Mouse (Mus musculus) CH12.LX (cell line): ENCODE measurements around the gene Lrch4. TPM values are rescaled to one million over a fixed set of nuclear protein-coding genes. Genes with fewer than 3 reads are reported as not detected.

Source experiments
- DNase-seq: peaks from one replicate; pipeline ENCODE4 v3.0.0-alpha.2; 2013; ENCODE audit errors: extremely low read depth
- H3K27ac ChIP-seq: 2 replicates; pipeline ENCODE4 v1.5.1; 2012; ENCODE audit warnings: low read depth, mild to moderate bottlenecking, control low read depth, moderate library complexity; ENCODE audit not compliant: insufficient read depth
- H3K27me3 ChIP-seq: replicated peaks from 2 replicates; pipeline ENCODE3; 2012; ENCODE audit warnings: inconsistent platforms
- H3K36me3 ChIP-seq, 2 experiments: replicated peaks in 1 of 2; 2 replicates each; pipeline versions ENCODE3 to v1.6.1; 2012; ENCODE audit warnings: inconsistent platforms in 1 of 2, low read length in 1 of 2, mild to moderate bottlenecking in 1 of 2, mixed read lengths in 1 of 2, moderate library complexity in 1 of 2; ENCODE audit not compliant: control insufficient read depth in 1 of 2, insufficient read depth in 1 of 2
- H3K4me1 ChIP-seq, 2 experiments: 2 replicates each; pipeline ENCODE4 v1.6.1; 2012; ENCODE audit warnings: inconsistent platforms in 1 of 2, moderate library complexity in 1 of 2; ENCODE audit not compliant: insufficient read depth in 2 of 2, control insufficient read depth in 1 of 2
- H3K4me2 ChIP-seq: 2 replicates; pipeline ENCODE4 v1.6.1; 2012; ENCODE audit warnings: low read depth, mild to moderate bottlenecking, control low read depth; ENCODE audit not compliant: poor library complexity, insufficient read depth, severe bottlenecking
- H3K4me3 ChIP-seq, 3 experiments: fragments of 150-350 bp in 1 of 3; sonication (generic) in 1 of 3; replicated peaks in 1 of 3; 2 replicates each; pipeline versions ENCODE3 to v1.5.1; 2011 to 2012; ENCODE audit warnings: low read depth in 2 of 3, low read length in 2 of 3, mild to moderate bottlenecking in 2 of 3, moderate library complexity in 2 of 3, control low read depth in 1 of 3, improper control_type of control experiment in 1 of 3, inconsistent platforms in 1 of 3, mixed read lengths in 1 of 3; ENCODE audit not compliant: poor library complexity in 1 of 3
- H3K79me2 ChIP-seq: replicated peaks from 2 replicates; pipeline ENCODE4 v1.6.1; 2012; ENCODE audit warnings: mild to moderate bottlenecking, moderate library complexity; ENCODE audit not compliant: control insufficient read depth, poor library complexity, insufficient read depth, severe bottlenecking; ENCODE audit errors: extremely low read depth
- H3K9ac ChIP-seq: 2 replicates; pipeline ENCODE4 v1.6.1; 2012; ENCODE audit warnings: low read depth, mild to moderate bottlenecking, control low read depth, moderate library complexity; ENCODE audit not compliant: insufficient read depth
- H3K9me3 ChIP-seq: replicated peaks from 2 replicates; pipeline ENCODE3; 2012; ENCODE audit warnings: low read length, inconsistent platforms, mixed read lengths
- CHD1 ChIP-seq: IDR thresholded peaks from 2 replicates; pipeline ENCODE4 v1.6.1; 2012; ENCODE audit warnings: low read depth, low read length, improper control_type of control experiment, inconsistent platforms
- CHD2 ChIP-seq: IDR thresholded peaks from 2 replicates; pipeline ENCODE4 v1.6.1; 2011; ENCODE audit warnings: low read length, improper control_type of control experiment
- CTCF ChIP-seq, 2 experiments: IDR thresholded peaks in 1 of 2; conservative IDR thresholded peaks in 1 of 2; 2 replicates each; pipeline ENCODE4 v1.5.1; 2011 to 2012; ENCODE audit warnings: low read depth in 2 of 2, low read length in 2 of 2, improper control_type of control experiment in 1 of 2, inconsistent platforms in 1 of 2, mild to moderate bottlenecking in 1 of 2, moderate library complexity in 1 of 2
- HCFC1 ChIP-seq: IDR thresholded peaks from 2 replicates; pipeline ENCODE4 v1.6.1; 2012; ENCODE audit warnings: low read depth, mild to moderate bottlenecking, inconsistent platforms, low read length, improper control_type of control experiment
- IRF4 ChIP-seq: IDR thresholded peaks from 2 replicates; pipeline ENCODE4 v1.6.1; 2014; ENCODE audit warnings: low read depth, mild to moderate bottlenecking, inconsistent platforms, low read length, improper control_type of control experiment
- JUND ChIP-seq: conservative IDR thresholded peaks from 2 replicates; pipeline ENCODE4 v1.6.1; 2011; ENCODE audit warnings: low read depth, low read length, improper control_type of control experiment
- KAT2A ChIP-seq: IDR thresholded peaks from 2 replicates; pipeline ENCODE4 v1.6.1; 2012; ENCODE audit warnings: low read length, improper control_type of control experiment, inconsistent platforms; ENCODE audit not compliant: insufficient replicate concordance
- MAFK ChIP-seq: IDR thresholded peaks from 2 replicates; pipeline ENCODE4 v1.6.1; 2011; ENCODE audit warnings: low read length, improper control_type of control experiment; ENCODE audit not compliant: insufficient replicate concordance
- MAX ChIP-seq: IDR thresholded peaks from 2 replicates; pipeline ENCODE4 v1.6.1; 2011; ENCODE audit warnings: low read length, improper control_type of control experiment
- MAZ ChIP-seq: IDR thresholded peaks from 2 replicates; pipeline ENCODE4 v1.6.1; 2012; ENCODE audit warnings: low read depth, mild to moderate bottlenecking, inconsistent platforms, low read length, improper control_type of control experiment, moderate library complexity
- MXI1 ChIP-seq: IDR thresholded peaks from 2 replicates; pipeline ENCODE4 v1.6.1; 2011; ENCODE audit warnings: mild to moderate bottlenecking, low read depth, low read length, improper control_type of control experiment
- NRF1 ChIP-seq: IDR thresholded peaks from 2 replicates; pipeline ENCODE4 v1.6.1; 2014; ENCODE audit warnings: low read depth, mild to moderate bottlenecking, inconsistent platforms, low read length, improper control_type of control experiment, moderate library complexity
- PAX5 ChIP-seq: IDR thresholded peaks from 2 replicates; pipeline ENCODE4 v1.6.1; 2012; ENCODE audit warnings: low read length, inconsistent platforms, mixed read lengths
- POLR2A ChIP-seq: IDR thresholded peaks from 2 replicates; pipeline ENCODE4 v1.6.1; 2011; ENCODE audit warnings: low read depth, mild to moderate bottlenecking, improper control_type of control experiment, low read length
- RAD21 ChIP-seq: IDR thresholded peaks from 2 replicates; pipeline ENCODE4 v1.6.1; 2011; ENCODE audit warnings: low read depth, mild to moderate bottlenecking, low read length, improper control_type of control experiment, moderate library complexity
- SMC3 ChIP-seq: IDR thresholded peaks from 2 replicates; pipeline ENCODE4 v1.6.1; 2011; ENCODE audit warnings: low read depth, low read length, improper control_type of control experiment
- TBP ChIP-seq: conservative IDR thresholded peaks from 2 replicates; pipeline ENCODE4 v1.6.1; 2011; ENCODE audit warnings: low read depth, low read length, improper control_type of control experiment
- TCF12 ChIP-seq: IDR thresholded peaks from 2 replicates; pipeline ENCODE4 v1.6.1; 2014; ENCODE audit warnings: low read depth, mild to moderate bottlenecking, inconsistent platforms, low read length, improper control_type of control experiment
- UBTF ChIP-seq: IDR thresholded peaks from 2 replicates; pipeline ENCODE4 v1.6.1; 2012; ENCODE audit warnings: low read depth, mild to moderate bottlenecking, inconsistent platforms, low read length, improper control_type of control experiment, moderate library complexity
- USF1 ChIP-seq: IDR thresholded peaks from 2 replicates; pipeline ENCODE4 v1.6.1; 2014; ENCODE audit warnings: low read depth, mild to moderate bottlenecking, inconsistent platforms, low read length, improper control_type of control experiment
- USF2 ChIP-seq: conservative IDR thresholded peaks from 2 replicates; pipeline ENCODE4 v1.6.1; 2011; ENCODE audit warnings: low read depth, low read length, improper control_type of control experiment
- ZC3H11A ChIP-seq: IDR thresholded peaks from 2 replicates; pipeline ENCODE4 v1.6.1; 2012; ENCODE audit warnings: low read depth, mild to moderate bottlenecking, inconsistent platforms, low read length, improper control_type of control experiment
- ZKSCAN1 ChIP-seq: IDR thresholded peaks from 2 replicates; pipeline ENCODE4 v1.6.1; 2012; ENCODE audit warnings: low read depth, inconsistent platforms, low read length, improper control_type of control experiment, borderline replicate concordance
- ZNF384 ChIP-seq: IDR thresholded peaks from 2 replicates; pipeline ENCODE4 v1.6.1; 2012; ENCODE audit warnings: low read depth, low read length, improper control_type of control experiment, inconsistent platforms
- dilution Hi-C: fragments of 300-500 bp; cut with MboI; formaldehyde crosslinking; loops from 2 replicates; pipeline ENCODE4 v1.14.3; 2020; ENCODE audit warnings: low sequenced_read_pairs; ENCODE audit not compliant: extremely low pct_unique_long_range_greater_than_20kb, extremely low pct_ligation_motif_present
- in situ Hi-C: fragments of 300-500 bp; cut with MboI; formaldehyde crosslinking; loops from 3 replicates; pipeline ENCODE4 v1.14.3; 2019; ENCODE audit warnings: low sequenced_read_pairs, low pct_ligation_motif_present, low pct_unique_long_range_greater_than_20kb, mixed read lengths
- polyA plus RNA-seq: library from polyadenylated mRNA; unstranded; fragments of >175 nt; gene quantifications from 2 replicates; pipeline ENCODE4 v1.2.1, GENCODE M21; 2012; ENCODE audit warnings: low read depth; ENCODE audit not compliant: insufficient read length
- total RNA-seq, 2 experiments: library from RNA; depleted of rRNA; stranded (reverse); fragments of 300-350 nt in 1 of 2; fragments of >200 nt in 1 of 2; gene quantifications; 2 replicates each; pipeline ENCODE4 v1.2.3; 2012 to 2014

The Lrch4 gene
- total and polyA plus RNA-seq, 3 experiments = 9.9 to 62.1 (median 25.6) TPM

DNA sequence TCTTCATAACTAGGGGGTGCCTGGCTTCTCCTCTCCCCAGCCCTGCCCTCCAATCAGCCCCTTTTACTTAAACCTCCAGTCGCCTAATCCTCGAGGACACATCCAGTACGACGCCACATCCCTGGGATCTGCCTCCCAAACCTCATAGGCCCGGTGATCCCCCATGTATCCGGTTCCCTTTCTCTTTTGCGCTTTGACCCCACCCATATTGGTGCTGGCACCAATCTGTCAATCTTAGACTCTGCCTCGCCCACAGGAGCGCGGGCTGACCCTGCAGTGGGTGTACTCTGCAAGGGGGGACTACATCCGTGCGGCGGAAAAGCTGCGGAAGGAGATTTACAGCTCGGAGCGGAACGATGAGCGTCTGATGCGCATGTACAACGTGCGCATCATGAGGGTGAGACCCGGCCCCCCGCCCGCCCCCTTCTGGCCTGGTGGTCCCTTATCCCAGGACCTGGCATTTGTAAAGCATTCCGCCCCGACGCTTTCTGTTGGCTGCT lies 45.2 kb upstream of the Lrch4 start:
- Histone ChIP-seq H3K9ac (no peak overlapping the region), H3K36me3 (no peaks in the 10 kb centered on the region), H3K27me3 (peaks cover 3% of the 10 kb centered on the region), H3K9me3 (peaks cover 6% of the 10 kb centered on the region), H3K79me2 (no peaks in the 10 kb centered on the region)
- no peak for DNase-seq
- no peak for TF ChIP-seq TCF12
- TF ChIP-seq USF2 = no peak
- TF ChIP-seq TBP = no peak
- TF ChIP-seq MAFK = no peak
- no peak for TF ChIP-seq ZC3H11A
- TF ChIP-seq POLR2A = no peak
- no peak for TF ChIP-seq UBTF
- no peak for TF ChIP-seq RAD21
- TF ChIP-seq MAX = no peak
- TF ChIP-seq, all 38 proteins: peak for 0
- in situ Hi-C loops = no loop called here
- no peak overlapping the region for H3K4me3 ChIP-seq
- H3K4me1 ChIP-seq = no peaks in the 10 kb centered on the region
- no peak overlapping the region for H3K27ac ChIP-seq
- no peak overlapping the region for H3K4me2 ChIP-seq
- dilution Hi-C loops = no loop called here

DNA sequence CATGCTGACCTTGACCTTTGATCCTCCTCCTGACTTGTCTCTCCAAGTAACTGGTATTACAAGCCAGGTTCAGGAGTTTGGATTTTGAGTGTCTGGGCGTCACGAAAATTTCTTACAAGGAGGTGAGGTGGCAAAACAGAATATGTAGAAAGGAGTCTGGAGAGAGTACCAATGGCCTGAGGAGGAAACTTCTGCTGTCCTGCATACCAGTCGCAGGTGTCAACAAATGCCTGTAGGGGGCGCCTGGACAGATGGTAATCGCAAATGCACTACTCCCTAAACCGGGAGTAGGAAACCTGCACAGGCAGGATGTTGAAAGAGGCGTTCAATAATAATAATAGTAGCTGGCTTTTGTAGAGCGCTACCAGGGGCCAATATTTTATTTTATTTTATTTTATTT lies 43.9 kb upstream of the Lrch4 start:
- dilution Hi-C loops = no loop called here

DNA sequence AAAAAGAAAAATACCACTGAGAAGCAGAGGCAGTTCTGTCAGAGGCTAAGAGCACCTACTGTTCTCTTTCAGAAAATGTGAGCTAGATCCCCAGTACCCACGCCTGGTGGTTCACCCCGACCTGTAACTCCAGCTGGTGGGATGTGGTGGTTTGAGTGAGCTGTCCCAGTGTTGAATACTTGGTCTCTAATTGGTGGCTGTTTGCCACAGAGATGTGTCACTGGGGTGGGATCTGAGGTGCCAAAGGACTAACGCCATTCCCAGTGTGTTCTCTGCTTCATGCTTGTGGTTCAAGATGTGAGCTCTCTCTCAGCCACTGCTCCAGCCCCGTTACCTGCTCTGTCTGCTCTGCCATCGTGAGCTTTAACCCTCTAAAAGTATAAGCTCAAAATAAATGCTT lies 38.4 kb upstream of the Lrch4 start:
- dilution Hi-C loops = no loop called here
- no peaks in the 10 kb centered on the region; a peak in 1 of 4 replicates for H3K4me1 ChIP-seq
- no peaks in the 10 kb centered on the region for H3K79me2 ChIP-seq
- H3K9ac ChIP-seq = no peak overlapping the region
- in situ Hi-C loops = no loop called here
- TF ChIP-seq USF1 (no peak), PAX5 (no peak), JUND (no peak), RAD21 (no peak), ZNF384 (no peak), HCFC1 (no peak), CHD2 (no peak), IRF4 (no peak), TCF12 (no peak), ZKSCAN1 (no peak), NRF1 (no peak), POLR2A (no peak), USF2 (no peak), KAT2A (no peak), SMC3 (no peak), MXI1 (no peak), MAX (no peak), MAZ (no peak), MAFK (no peak)
- TF ChIP-seq, all 38 proteins: peak for 0
- Histone ChIP-seq H3K9me3 (peaks cover 6% of the 10 kb centered on the region), H3K4me2 (no peak overlapping the region), H3K27me3 (no peaks in the 10 kb centered on the region), H3K27ac (no peak overlapping the region), H3K36me3 (no peaks in the 10 kb centered on the region), H3K4me3 (no peak overlapping the region)
- no peak for DNase-seq

More for the DNA sequence above, 43.9 kb upstream of the Lrch4 start:
- peak; percentile 52 for DNase-seq
- Histone ChIP-seq H3K9me3 (peaks cover 6% of the 10 kb centered on the region), H3K4me3 (no peak overlapping the region), H3K9ac (no peak overlapping the region), H3K27me3 (peaks cover 3% of the 10 kb centered on the region), H3K79me2 (no peaks in the 10 kb centered on the region), H3K4me2 (no peak overlapping the region), H3K36me3 (no peaks in the 10 kb centered on the region), H3K27ac (no peak overlapping the region), H3K4me1 (no peaks in the 10 kb centered on the region)
- TF ChIP-seq SMC3 (peak; percentile 60), IRF4 (peak; percentile 50; the same call in 1 of the 2 replicates), RAD21 (peak; percentile 58), CTCF (conservative IDR thresholded peaks at IDR 0.05 in 1 of 2, IDR thresholded peaks at IDR 0.05 in 1 of 2; ENCODE audit: low read depth in 2 of 2, low read length in 2 of 2) (peak; percentile 48 to 82; a peak in 3 of 4 replicates), CHD1 (no peak)
- in situ Hi-C loops = no loop called here
